Mouse (Mus musculus): ENCODE data around the gene Nicn1. TPM values are rescaled to one million over a fixed set of nuclear protein-coding genes. Genes with fewer than 3 reads are reported as not detected.

Nicn1 gene
- polyA plus RNA-seq, 1 experiment from 2014 or later = 30.1 TPM

DNA sequence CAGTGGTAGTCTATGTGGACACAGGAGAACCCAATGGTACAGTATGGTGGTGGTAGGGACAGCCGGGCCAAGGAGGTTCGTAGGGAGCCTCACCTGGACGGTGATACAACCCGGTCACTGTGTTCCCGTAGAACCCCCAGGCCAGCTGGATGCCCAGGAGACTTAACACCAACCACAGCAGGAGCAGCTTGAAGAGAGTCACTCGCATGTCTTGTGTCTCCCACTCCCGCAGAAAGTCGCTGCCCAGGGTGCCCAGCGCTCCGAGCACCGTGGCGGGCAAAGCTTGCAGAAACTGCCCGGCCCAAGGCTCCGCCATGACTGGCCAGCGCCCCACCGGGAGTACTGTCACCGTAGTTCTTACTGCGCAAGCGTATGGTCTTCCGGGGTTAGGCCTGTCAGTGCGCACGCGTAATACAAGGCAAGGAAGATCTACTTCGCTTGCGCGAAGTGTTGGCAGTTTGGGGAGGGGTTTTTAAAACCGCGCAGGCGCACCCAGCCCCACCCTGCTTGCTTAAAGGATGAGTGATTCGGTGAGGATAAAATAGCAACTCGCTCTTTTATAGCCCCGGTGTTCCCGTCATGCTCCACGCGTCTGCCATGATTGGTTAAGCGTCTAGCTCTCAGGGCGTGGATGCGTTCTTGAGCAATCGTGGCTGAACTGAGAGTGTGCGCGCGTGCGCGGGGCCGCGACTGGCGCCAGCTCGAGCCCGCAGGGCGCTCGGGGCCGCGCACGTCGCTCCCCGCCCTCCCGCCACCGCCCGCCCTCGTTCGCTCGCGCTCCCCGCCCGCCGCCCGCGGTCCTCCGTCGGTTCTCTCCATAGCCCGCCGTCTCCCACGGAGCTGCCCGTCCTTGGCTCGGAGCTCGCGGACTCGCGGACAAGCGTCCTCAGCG is 15.6 kb downstream of the Nicn1 start, which contains the start of the genes Rhoa and Tcta:
TSS of gene Rhoa (plus strand) at position 501 of the 892 bp plus-strand sequence.
TSS of gene Tcta (minus strand) at position 532 of the 892 bp plus-strand sequence.
- H3K27ac ChIP-seq = peak within 1 kb of the TSS; percentile 98
- peak within 1 kb of the TSS; percentile 97 for H3K9ac ChIP-seq (ENCODE audit: low read depth, low read length)
- DNase-seq (ENCODE audit: low spot score) = peak; percentile 100
- peak within 1 kb of the TSS; percentile 79 for H3K4me3 ChIP-seq (replicated peaks; ENCODE audit: low read depth, low read length)
- H3K9me3 ChIP-seq (replicated peaks; ENCODE audit: low read length) = no peaks in the 10 kb centered on the region
- H3K4me1 ChIP-seq (replicated peaks; ENCODE audit: insufficient read depth, low read length) = peaks cover 18% of the 10 kb centered on the region
- H3K4me2 ChIP-seq (ENCODE audit: low read length) = peak within 1 kb of the TSS; percentile 91
- no peaks in the 10 kb centered on the region for H3K27me3 ChIP-seq (ENCODE audit: insufficient read depth, low read length)
- peak; percentile 96 for ATAC-seq (replicated peaks; ENCODE audit: low FRiP score, low read depth)
- 0 out of 2 replicates have a peak, but pooled peaks cover 7% of the 10 kb centered on the region for H3K36me3 ChIP-seq (ENCODE audit: insufficient read depth, low read length)
- WGBS = under 1% methylated on average over 81 of the region's 81 CpGs
- no peak for TF ChIP-seq CTCF (IDR thresholded peaks at IDR 0.05; ENCODE audit: low read depth)

DNA sequence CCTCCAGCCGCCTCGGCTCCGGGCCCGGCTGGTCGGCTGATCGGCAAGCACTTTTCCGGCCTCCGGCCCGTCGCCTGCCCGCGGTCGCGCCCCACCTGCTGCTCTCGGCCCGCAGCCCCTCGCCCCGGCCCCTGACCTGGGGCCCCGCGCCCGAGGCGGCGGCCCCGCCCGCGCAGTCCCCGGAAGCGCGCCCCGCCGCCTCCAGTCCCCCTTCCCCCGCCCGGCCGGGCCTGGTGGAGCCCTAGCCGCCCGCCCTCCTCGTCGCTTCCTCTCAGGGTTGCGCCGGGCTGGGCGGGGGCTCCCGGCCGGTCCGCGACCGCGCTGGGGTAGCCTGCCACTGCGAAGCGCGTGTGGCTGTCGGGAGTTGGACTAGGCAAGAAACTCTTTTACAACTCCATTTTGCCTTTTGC is 16.3 kb downstream of the Nicn1 start:
- H3K4me1 ChIP-seq (replicated peaks; ENCODE audit: insufficient read depth, low read length) = peaks cover 18% of the 10 kb centered on the region
- no peaks in the 10 kb centered on the region for H3K27me3 ChIP-seq (ENCODE audit: insufficient read depth, low read length)
- 0 out of 2 replicates have a peak, but pooled peaks cover 7% of the 10 kb centered on the region for H3K36me3 ChIP-seq (ENCODE audit: insufficient read depth, low read length)
- peak overlapping the region; percentile 98 for H3K27ac ChIP-seq
- peak overlapping the region; percentile 79 for H3K4me3 ChIP-seq (replicated peaks; ENCODE audit: low read depth, low read length)
- peak overlapping the region; percentile 82 for H3K4me2 ChIP-seq (ENCODE audit: low read length)
- DNase-seq (ENCODE audit: low spot score) (peak; percentile 92), ATAC-seq (replicated peaks; ENCODE audit: low FRiP score, low read depth) (peak; percentile 83)
- peak overlapping the region; percentile 97 for H3K9ac ChIP-seq (ENCODE audit: low read depth, low read length)
- no peaks in the 10 kb centered on the region for H3K9me3 ChIP-seq (replicated peaks; ENCODE audit: low read length)
- TF ChIP-seq CTCF (IDR thresholded peaks at IDR 0.05; ENCODE audit: low read depth) = no peak
- 1% methylated on average over 49 of the region's 51 CpGs for WGBS

DNA sequence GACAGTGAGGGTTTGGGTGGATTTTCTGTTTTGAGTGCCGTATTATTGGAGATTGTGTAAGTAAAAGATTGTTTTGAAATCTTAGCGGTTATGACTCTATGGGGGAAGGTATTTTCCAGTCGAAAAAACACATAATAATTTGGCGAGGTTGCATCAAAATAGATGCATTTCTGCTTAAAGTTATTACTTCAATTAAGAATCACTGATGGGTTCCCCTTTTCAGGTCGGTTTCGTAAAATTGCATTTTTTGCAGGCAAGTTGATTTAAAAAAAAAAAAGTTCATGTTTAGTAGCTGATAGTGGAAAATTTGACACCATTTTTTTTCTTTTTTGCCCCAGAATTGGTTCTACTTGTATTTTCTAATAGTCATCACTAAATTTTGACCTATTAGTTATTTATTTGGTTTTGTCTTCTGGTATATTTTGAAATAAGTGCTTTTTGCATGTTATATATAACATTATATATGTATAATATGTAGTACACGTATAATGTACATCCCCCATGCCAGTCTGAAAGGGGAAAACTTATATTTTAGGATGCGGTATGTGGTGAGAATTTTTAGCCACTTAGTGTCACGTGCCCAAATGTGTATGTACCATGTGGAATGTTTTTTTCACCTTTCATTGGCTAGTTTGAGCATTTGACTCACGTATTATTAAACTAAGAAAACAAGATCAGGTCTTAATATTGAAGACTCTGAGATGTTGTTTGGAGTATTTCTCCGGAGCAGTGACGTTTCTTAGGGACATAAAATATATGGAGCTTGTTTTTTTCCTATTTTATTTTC is 17.0 kb downstream of the Nicn1 start:
- no peaks in the 10 kb centered on the region for H3K27me3 ChIP-seq (ENCODE audit: insufficient read depth, low read length)
- 0 out of 2 replicates have a peak, but pooled peaks cover 7% of the 10 kb centered on the region for H3K36me3 ChIP-seq (ENCODE audit: insufficient read depth, low read length)
- peak overlapping the region; percentile 79 for H3K4me3 ChIP-seq (replicated peaks; ENCODE audit: low read depth, low read length)
- H3K4me1 ChIP-seq (replicated peaks; ENCODE audit: insufficient read depth, low read length) = peaks cover 18% of the 10 kb centered on the region
- no peak for TF ChIP-seq CTCF (IDR thresholded peaks at IDR 0.05; ENCODE audit: low read depth)
- H3K27ac ChIP-seq = peak overlapping the region; percentile 98
- WGBS = 3% methylated on average over 12 of the region's 12 CpGs
- peak overlapping the region; percentile 97 for H3K9ac ChIP-seq (ENCODE audit: low read depth, low read length)
- H3K9me3 ChIP-seq (replicated peaks; ENCODE audit: low read length) = no peaks in the 10 kb centered on the region
- DNase-seq (ENCODE audit: low spot score) (peak; percentile 11), ATAC-seq (replicated peaks; ENCODE audit: low FRiP score, low read depth) (no peak)
- H3K4me2 ChIP-seq (ENCODE audit: low read length) = peak overlapping the region; percentile 82

DNA sequence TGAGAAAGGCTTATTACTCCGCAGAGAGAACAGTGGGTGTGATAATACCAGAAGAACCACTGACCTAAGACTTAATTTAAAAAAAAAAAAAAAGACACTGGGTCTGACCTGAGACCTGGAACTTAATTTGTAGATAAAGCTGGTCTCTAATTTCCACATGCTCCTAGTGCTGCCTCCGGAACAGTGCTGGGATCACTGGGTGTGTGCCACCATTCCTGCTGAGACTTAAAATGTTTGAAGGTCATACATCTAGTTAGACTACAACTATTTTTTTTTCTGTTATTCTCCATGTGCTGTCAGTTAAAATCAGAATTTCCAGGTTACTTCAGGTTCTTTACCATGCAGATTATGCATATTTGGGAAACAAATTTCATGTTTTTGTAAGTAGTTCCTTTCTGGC is 17.9 kb downstream of the Nicn1 start:
- H3K9me3 ChIP-seq (replicated peaks; ENCODE audit: low read length) = no peaks in the 10 kb centered on the region

DNA sequence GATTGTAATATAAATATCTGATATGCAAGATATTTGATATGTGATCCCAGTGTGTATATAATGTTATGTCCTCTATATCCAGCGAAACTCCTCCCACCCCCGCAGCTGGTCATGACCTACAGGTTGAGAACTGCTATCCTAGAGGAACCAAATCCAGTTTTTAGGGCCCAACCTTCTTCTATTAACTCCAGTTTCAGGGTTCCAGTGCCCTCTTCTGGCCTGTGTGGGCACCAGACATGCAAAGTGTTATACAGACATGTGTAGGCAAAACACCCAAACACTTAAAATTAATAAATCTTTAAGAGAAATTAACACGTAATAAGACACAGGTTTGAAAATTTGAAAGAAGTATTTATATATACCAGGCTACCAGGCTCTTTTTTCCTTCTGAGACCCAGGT is 27.3 kb downstream of the Nicn1 start:
- ATAC-seq (replicated peaks; ENCODE audit: low FRiP score, low read depth) (no peak), DNase-seq (ENCODE audit: low spot score) (peak; percentile 25)
- Histone ChIP-seq H3K4me3 (replicated peaks; ENCODE audit: low read depth, low read length) (no peak overlapping the region), H3K36me3 (ENCODE audit: insufficient read depth, low read length) (no peaks in the 10 kb centered on the region), H3K9me3 (replicated peaks; ENCODE audit: low read length) (no peaks in the 10 kb centered on the region), H3K27me3 (ENCODE audit: insufficient read depth, low read length) (no peaks in the 10 kb centered on the region), H3K4me2 (ENCODE audit: low read length) (no peak overlapping the region), H3K27ac (no peak overlapping the region), H3K4me1 (replicated peaks; ENCODE audit: insufficient read depth, low read length) (no peaks in the 10 kb centered on the region), H3K9ac (ENCODE audit: low read depth, low read length) (no peak overlapping the region)
- WGBS = 90% methylated on average over 3 of the region's 3 CpGs
- peak; percentile 51 for TF ChIP-seq CTCF (IDR thresholded peaks at IDR 0.05; ENCODE audit: low read depth)

More for the DNA sequence above, 17.9 kb downstream of the Nicn1 start:
- DNase-seq (ENCODE audit: low spot score) = peak; percentile 16
- H3K9ac ChIP-seq (ENCODE audit: low read depth, low read length) = peak overlapping the region; percentile 48; the same call in 1 of the 2 replicates
- no peaks in the 10 kb centered on the region for H3K36me3 ChIP-seq (ENCODE audit: insufficient read depth, low read length)
- WGBS = 46% methylated on average over 2 of the region's 2 CpGs
- no peak for TF ChIP-seq CTCF (IDR thresholded peaks at IDR 0.05; ENCODE audit: low read depth)
- no peak for ATAC-seq (replicated peaks; ENCODE audit: low FRiP score, low read depth)
- H3K27me3 ChIP-seq (ENCODE audit: insufficient read depth, low read length) = no peaks in the 10 kb centered on the region
- H3K4me3 ChIP-seq (replicated peaks; ENCODE audit: low read depth, low read length) = peak overlapping the region; percentile 79
- H3K4me1 ChIP-seq (replicated peaks; ENCODE audit: insufficient read depth, low read length) = peaks cover 18% of the 10 kb centered on the region
- H3K27ac ChIP-seq = no peak overlapping the region
- peak overlapping the region; percentile 82 for H3K4me2 ChIP-seq (ENCODE audit: low read length)

DNA sequence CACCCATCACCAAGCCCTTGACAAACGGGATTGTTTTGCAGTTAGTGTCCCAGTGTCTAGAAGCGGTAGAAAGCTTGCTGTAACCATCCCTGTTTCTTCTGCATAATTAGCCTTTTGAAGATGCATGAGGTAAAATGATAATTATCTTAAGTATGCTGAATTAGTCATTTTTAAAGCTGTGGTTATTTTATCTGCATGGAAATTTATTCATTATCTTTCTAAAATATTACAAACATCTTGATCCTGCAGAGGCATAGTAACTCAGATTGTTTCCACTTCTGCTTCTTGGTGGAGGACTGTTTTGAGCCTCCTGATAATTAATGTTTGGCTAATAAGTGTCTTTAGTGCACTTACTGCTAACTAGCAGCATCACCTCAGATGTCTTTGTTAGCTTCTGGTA is 28.2 kb downstream of the Nicn1 start:
- Histone ChIP-seq H3K4me1 (replicated peaks; ENCODE audit: insufficient read depth, low read length) (no peaks in the 10 kb centered on the region), H3K9ac (ENCODE audit: low read depth, low read length) (no peak overlapping the region), H3K36me3 (ENCODE audit: insufficient read depth, low read length) (no peaks in the 10 kb centered on the region), H3K9me3 (replicated peaks; ENCODE audit: low read length) (no peaks in the 10 kb centered on the region), H3K4me2 (ENCODE audit: low read length) (no peak overlapping the region), H3K27ac (no peak overlapping the region), H3K27me3 (ENCODE audit: insufficient read depth, low read length) (no peaks in the 10 kb centered on the region), H3K4me3 (replicated peaks; ENCODE audit: low read depth, low read length) (no peak overlapping the region)
- WGBS = 90% methylated on average over 2 of the region's 2 CpGs
- ATAC-seq (replicated peaks; ENCODE audit: low FRiP score, low read depth) = no peak
- DNase-seq (ENCODE audit: low spot score) = no peak
- TF ChIP-seq CTCF (IDR thresholded peaks at IDR 0.05; ENCODE audit: low read depth) = no peak
